Mouse (Mus musculus) small intestine, adult 2 months (tissue): Measurements from ENCODE around the gene Gen1. TPM values are rescaled to one million over a fixed set of nuclear protein-coding genes. Genes with fewer than 3 reads are reported as not detected.
A peak's percentile ranks its signal among the peaks of the same experiment; 100 is the strongest.

ENCODE experiments used
- H3K27ac ChIP-seq: fragments of 200-500 bp; 2 replicates; pipeline ENCODE4 v1.5.1; 2012; ENCODE audit warnings: low read depth, low read length, control low read depth, inconsistent platforms; ENCODE audit not compliant: insufficient read depth
- H3K27me3 ChIP-seq: fragments of 200-500 bp; 2 replicates; pipeline ENCODE4 v1.6.1; 2012; ENCODE audit warnings: mild to moderate bottlenecking, moderate library complexity, low read length, inconsistent platforms; ENCODE audit not compliant: control insufficient read depth, insufficient read depth
- H3K36me3 ChIP-seq: fragments of 200-500 bp; 2 replicates; pipeline ENCODE4 v1.6.1; 2012; ENCODE audit warnings: mild to moderate bottlenecking, low read length, control low read depth, inconsistent platforms; ENCODE audit not compliant: control insufficient read depth, insufficient read depth
- H3K4me1 ChIP-seq: fragments of 200-500 bp; 2 replicates; pipeline ENCODE4 v1.6.1; 2012; ENCODE audit warnings: low read length, inconsistent platforms, mixed read lengths; ENCODE audit not compliant: control insufficient read depth, insufficient read depth, insufficient read length
- H3K4me3 ChIP-seq: fragments of 200-500 bp; 2 replicates; pipeline ENCODE4 v1.5.1; 2012; ENCODE audit warnings: low read depth, mild to moderate bottlenecking, control low read depth, inconsistent platforms, low read length, moderate library complexity
- CTCF ChIP-seq: fragments of 200-500 bp; IDR thresholded peaks from 2 replicates; pipeline ENCODE4 v1.5.1; 2012; ENCODE audit warnings: low read depth, mild to moderate bottlenecking, control low read depth, inconsistent platforms, low read length, moderate library complexity, mixed read lengths; ENCODE audit not compliant: insufficient replicate concordance, insufficient read length; ENCODE audit errors: extremely low read depth
- POLR2A ChIP-seq: fragments of 200-500 bp; IDR thresholded peaks from 2 replicates; pipeline ENCODE4 v1.6.1; 2012; ENCODE audit warnings: low read depth, mild to moderate bottlenecking, control low read depth, inconsistent platforms, low read length, moderate library complexity
- WGBS: fragments of 180-500 bp; shearing (Covaris S2); methylation state at CpG from one replicate; pipeline ENCODE4 v1.1.7; 2018; 5-methylcytosine and 5-hydroxymethylcytosine counted together
- polyA plus RNA-seq: library from polyadenylated mRNA; depleted of rRNA; stranded (reverse); fragments of >200 nt; gene quantifications from 2 replicates; pipeline ENCODE4 v1.2.3, GENCODE M21; 2012; rRNA removed

Gene Gen1
- polyA plus RNA-seq, result 0.04 and 0.18 TPM in 2 replicates

- Histone ChIP-seq H3K36me3 (no peaks in the 10 kb centered on the region), H3K27me3 (no peaks in the 10 kb centered on the region), H3K4me1 (peaks cover 3% of the 10 kb centered on the region; the same call in 1 of the 2 replicates), H3K4me3 (peak within 1 kb of the TSS; percentile 96), H3K27ac (peak within 1 kb of the TSS; percentile 91)
- TF ChIP-seq CTCF (no peak), POLR2A (peak; percentile 85)
- WGBS, result under 1% methylated on average over 82 of the region's 83 CpGs
Measured at GRCm38 (mm10) chr12:11265382-11266281, at the start of gene Gen1, which contains the start of gene Smc6. TSS of gene Gen1 (minus strand) at chr12:11265801. TSS of gene Smc6 (plus strand) at chr12:11265886.

- Histone ChIP-seq H3K4me1 (no peaks in the 10 kb centered on the region), H3K27ac (no peak overlapping the region), H3K36me3 (peaks cover 33% of the 10 kb centered on the region), H3K27me3 (no peaks in the 10 kb centered on the region), H3K4me3 (no peak overlapping the region)
- TF ChIP-seq POLR2A, result no peak
- TF ChIP-seq CTCF, result no peak
- WGBS, result 50% methylated on average over 1 of the region's 1 CpGs
Measured at GRCm38 (mm10) chr12:11313840-11314239, 48.2 kb upstream of the Gen1 start.

DNA sequence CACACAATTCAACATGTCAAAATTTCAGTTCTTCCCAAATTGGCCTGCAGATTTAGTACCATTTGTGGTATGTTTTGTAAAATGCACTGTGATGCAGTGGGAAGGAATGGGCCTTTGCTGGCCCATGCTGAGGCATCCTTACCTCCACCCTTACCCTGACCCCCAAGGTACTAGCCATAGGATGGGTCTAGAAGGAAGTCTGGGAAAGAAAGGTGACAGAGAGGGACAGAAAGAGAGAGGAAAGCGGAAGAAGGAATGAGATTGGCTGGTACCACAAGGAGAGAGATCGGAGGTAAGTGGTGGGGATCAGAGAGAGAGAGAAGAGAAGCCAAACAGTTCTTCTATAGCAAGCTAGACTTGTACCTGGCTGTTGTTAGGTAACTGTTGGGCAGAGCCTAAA is 45.5 kb upstream of the Gen1 start:
- Histone ChIP-seq H3K36me3 (peaks cover 39% of the 10 kb centered on the region), H3K27ac (no peak overlapping the region), H3K27me3 (no peaks in the 10 kb centered on the region), H3K4me3 (no peak overlapping the region), H3K4me1 (no peaks in the 10 kb centered on the region)
- no peak for TF ChIP-seq CTCF
- TF ChIP-seq POLR2A, result no peak
- WGBS, result 93% methylated on average over 2 of the region's 2 CpGs

- H3K4me1 ChIP-seq, result no peaks in the 10 kb centered on the region
- H3K27ac ChIP-seq, result no peak overlapping the region
- H3K4me3 ChIP-seq, result no peak overlapping the region
- 89% methylated on average over 8 of the region's 8 CpGs for WGBS
- no peaks in the 10 kb centered on the region for H3K27me3 ChIP-seq
- TF ChIP-seq CTCF (no peak), POLR2A (no peak)
- H3K36me3 ChIP-seq, result peaks cover 40% of the 10 kb centered on the region
Measured at GRCm38 (mm10) chr12:11306753-11307645, 41.4 kb upstream of the Gen1 start.

DNA sequence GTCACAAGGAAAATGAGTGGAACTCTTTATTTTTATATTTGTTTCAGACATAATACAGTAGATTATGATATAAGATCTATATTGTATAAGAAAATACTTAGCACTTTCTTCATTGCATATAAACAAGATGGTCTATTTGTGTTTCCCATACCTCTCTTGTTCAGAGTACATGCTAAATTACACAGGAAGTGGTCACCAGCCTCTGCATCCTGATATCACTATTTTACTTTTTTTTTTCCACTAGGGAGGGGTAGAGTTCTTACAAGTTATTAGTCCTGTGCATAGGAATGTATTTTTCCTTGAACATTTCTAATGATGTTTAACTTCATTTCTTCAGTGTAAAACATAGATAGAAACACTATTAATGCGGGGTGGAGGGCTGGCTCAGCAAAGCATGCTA is 35.3 kb upstream of the Gen1 start:
- Histone ChIP-seq H3K4me3 (no peak overlapping the region), H3K4me1 (no peaks in the 10 kb centered on the region), H3K27ac (no peak overlapping the region), H3K36me3 (peaks cover 35% of the 10 kb centered on the region), H3K27me3 (no peaks in the 10 kb centered on the region)
- WGBS, result 93% methylated on average over 1 of the region's 1 CpGs
- no peak for TF ChIP-seq CTCF
- no peak for TF ChIP-seq POLR2A

DNA sequence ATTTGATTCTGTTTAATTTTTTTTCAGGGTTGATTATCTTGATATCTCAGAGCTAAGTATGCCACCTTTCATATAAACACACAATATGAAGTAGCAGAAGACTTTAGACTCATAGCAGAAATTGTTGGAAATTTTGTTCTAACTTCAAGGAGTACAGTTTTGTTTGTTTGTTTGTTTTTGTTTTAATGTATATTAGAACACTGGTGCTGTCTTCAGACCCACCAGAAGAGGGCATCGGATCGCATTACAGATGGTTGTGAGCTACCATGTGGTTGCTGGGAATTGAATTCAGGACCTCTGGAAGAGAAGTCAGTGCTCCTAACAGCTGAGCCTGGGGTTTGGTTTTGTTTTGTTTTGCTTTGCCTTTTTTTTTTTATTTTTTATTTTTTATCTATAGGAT is 20.8 kb upstream of the Gen1 start:
- Histone ChIP-seq H3K4me3 (no peak overlapping the region), H3K27ac (no peak overlapping the region), H3K4me1 (no peaks in the 10 kb centered on the region), H3K27me3 (no peaks in the 10 kb centered on the region), H3K36me3 (peaks cover 48% of the 10 kb centered on the region)
- TF ChIP-seq CTCF (no peak), POLR2A (no peak)
- 98% methylated on average over 2 of the region's 2 CpGs for WGBS

DNA sequence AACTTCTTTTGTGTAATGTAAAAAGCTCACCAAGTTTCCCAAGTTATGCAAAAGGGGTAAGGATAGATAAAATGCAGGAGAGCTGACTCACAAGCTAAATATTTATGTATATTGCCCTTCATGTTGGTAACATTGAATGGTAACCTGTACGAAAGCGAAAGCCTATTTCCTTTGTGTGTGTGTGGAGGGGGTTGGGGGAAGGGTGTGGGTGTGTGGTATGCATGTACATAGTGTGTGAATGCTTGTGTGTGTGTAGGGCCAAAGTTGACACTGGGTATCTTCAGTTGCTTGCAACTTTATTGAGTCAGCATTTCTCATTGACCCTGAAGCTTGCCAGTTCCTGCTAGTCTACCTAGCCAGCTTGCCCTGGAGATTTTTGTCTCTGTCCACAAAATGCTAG is 16.0 kb upstream of the Gen1 start:
- Histone ChIP-seq H3K4me3 (no peak overlapping the region), H3K36me3 (peaks cover 34% of the 10 kb centered on the region), H3K4me1 (no peaks in the 10 kb centered on the region), H3K27ac (no peak overlapping the region), H3K27me3 (no peaks in the 10 kb centered on the region)
- TF ChIP-seq CTCF, result no peak
- TF ChIP-seq POLR2A, result no peak
- 95% methylated on average over 2 of the region's 2 CpGs for WGBS
